Mouse (Mus musculus) hindbrain, embryonic 10.5 days (tissue): ENCODE measurements around the gene Lrrc1. TPM values are rescaled to one million over a fixed set of nuclear protein-coding genes. Genes with fewer than 3 reads are reported as not detected.
A peak's percentile ranks its signal among the peaks of the same experiment; 100 is the strongest.

ENCODE experiments used
- DNase-seq: peaks from one replicate; pipeline ENCODE4 v3.0.0-alpha.2; 2017; ENCODE audit warnings: low spot score
- H3K27ac ChIP-seq: fragments of 300-500 bp; sonication (generic); 2 replicates; pipeline ENCODE4 v1.5.1; 2016; ENCODE audit warnings: mild to moderate bottlenecking, moderate library complexity
- H3K27me3 ChIP-seq: fragments of 300-500 bp; sonication (generic); 2 replicates; pipeline ENCODE4 v1.6.1; 2016; ENCODE audit warnings: mild to moderate bottlenecking; ENCODE audit not compliant: poor library complexity, insufficient read depth, severe bottlenecking
- H3K36me3 ChIP-seq: fragments of 300-500 bp; sonication (generic); 2 replicates; pipeline ENCODE4 v1.6.1; 2016; ENCODE audit warnings: mild to moderate bottlenecking, moderate library complexity
- H3K4me1 ChIP-seq: fragments of 300-500 bp; sonication (generic); replicated peaks from 2 replicates; pipeline ENCODE4 v1.6.1; 2016; ENCODE audit warnings: mild to moderate bottlenecking
- H3K4me3 ChIP-seq: fragments of 300-500 bp; sonication (generic); 2 replicates; pipeline ENCODE4 v1.5.1; 2016; ENCODE audit warnings: mild to moderate bottlenecking, moderate library complexity
- H3K9me3 ChIP-seq: fragments of 300-500 bp; sonication (generic); 2 replicates; pipeline ENCODE4 v1.6.1; 2016; ENCODE audit warnings: mild to moderate bottlenecking, moderate library complexity
- WGBS: fragments of 180-500 bp; shearing (Covaris S2); methylation state at CpG from one replicate; pipeline ENCODE4 v1.1.7; 2016; 5-methylcytosine and 5-hydroxymethylcytosine counted together
- polyA plus RNA-seq: library from polyadenylated mRNA; unstranded; fragments of >200 nt; fragmentation: Nextera tagmentation; extraction: Ambion mirVana; gene quantifications from 2 replicates; pipeline ENCODE4 v1.2.1, GENCODE M21; 2016

The Lrrc1 gene
- polyA plus RNA-seq, 1 experiment from 2014 or later = 8.0 TPM

- Histone ChIP-seq H3K4me1 (peaks cover 28% of the 10 kb centered on the region), H3K27ac (no peak overlapping the region), H3K36me3 (peaks cover 14% of the 10 kb centered on the region), H3K27me3 (no peaks in the 10 kb centered on the region), H3K9me3 (no peaks in the 10 kb centered on the region), H3K4me3 (no peak overlapping the region)
- no peak for DNase-seq
- WGBS = 80% methylated on average over 11 of the region's 11 CpGs
These were observed 79.3 kb downstream of the Lrrc1 start for GRCm38 (mm10) chr9:77465401-77465800.

DNA sequence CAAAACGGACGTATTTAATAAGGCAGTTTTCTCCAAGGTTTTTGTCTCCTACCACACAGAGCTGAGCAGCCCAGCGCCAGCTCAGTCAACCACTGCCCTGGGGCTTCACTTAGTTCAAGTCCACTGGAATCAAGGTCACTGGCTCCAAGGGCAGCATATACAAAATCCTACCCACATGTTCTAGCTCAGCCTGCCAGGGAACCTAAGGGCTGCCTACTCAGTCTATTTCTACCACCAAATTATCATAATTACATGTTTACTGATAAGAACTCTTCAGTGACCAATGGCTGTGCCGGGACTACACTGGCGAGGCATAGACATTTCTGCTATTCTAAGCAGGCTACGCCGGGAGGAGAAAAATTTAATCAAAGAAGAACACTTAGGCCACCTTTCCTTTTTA is 80.8 kb downstream of the Lrrc1 start:
- WGBS = 90% methylated on average over 7 of the region's 7 CpGs

GRCm38 (mm10) chr9:77463195-77463594 is 81.5 kb downstream of the Lrrc1 start:
- peaks cover 22% of the 10 kb centered on the region for H3K4me1 ChIP-seq
- H3K27ac ChIP-seq = no peak overlapping the region
- 61% methylated on average over 4 of the region's 4 CpGs for WGBS
- H3K36me3 ChIP-seq = peaks cover 7% of the 10 kb centered on the region
- no peaks in the 10 kb centered on the region for H3K27me3 ChIP-seq
- no peaks in the 10 kb centered on the region for H3K9me3 ChIP-seq
- H3K4me3 ChIP-seq = no peak overlapping the region
- DNase-seq = no peak

More for the DNA sequence above, 80.8 kb downstream of the Lrrc1 start:
- no peaks in the 10 kb centered on the region for H3K27me3 ChIP-seq
- peaks cover 22% of the 10 kb centered on the region for H3K4me1 ChIP-seq
- 0 out of 2 replicates have a peak overlapping the region, but pooled peaks have one; percentile 62 for H3K27ac ChIP-seq
- no peak for DNase-seq
- H3K9me3 ChIP-seq = no peaks in the 10 kb centered on the region
- H3K4me3 ChIP-seq = no peak overlapping the region
- H3K36me3 ChIP-seq = peaks cover 14% of the 10 kb centered on the region

DNA sequence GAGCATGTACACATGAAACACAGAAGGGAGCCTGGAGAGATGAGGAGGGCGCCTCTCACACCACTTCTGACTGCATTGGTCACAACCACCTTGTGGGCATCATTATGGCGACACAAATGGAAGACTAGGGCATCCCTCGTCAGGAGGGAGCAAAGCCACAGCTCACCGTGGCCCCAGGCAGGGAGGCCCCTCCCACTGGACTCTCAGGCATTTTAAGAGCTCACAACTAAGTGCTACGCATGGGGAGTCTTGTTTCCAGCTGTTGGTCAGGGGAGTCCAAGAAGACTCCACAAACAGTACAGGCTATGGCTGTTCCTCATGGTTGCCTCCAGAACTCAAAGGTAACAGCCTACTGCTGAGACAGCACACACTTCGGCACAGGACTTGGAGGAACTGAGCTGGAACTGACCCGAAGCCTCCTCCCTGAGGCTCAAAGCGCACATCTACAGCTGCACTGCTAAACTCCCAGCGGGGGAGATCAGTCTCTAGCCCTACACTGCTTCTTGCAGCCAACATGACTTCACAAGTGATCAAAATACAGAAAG is 83.2 kb downstream of the Lrrc1 start:
- no peak for DNase-seq

DNA sequence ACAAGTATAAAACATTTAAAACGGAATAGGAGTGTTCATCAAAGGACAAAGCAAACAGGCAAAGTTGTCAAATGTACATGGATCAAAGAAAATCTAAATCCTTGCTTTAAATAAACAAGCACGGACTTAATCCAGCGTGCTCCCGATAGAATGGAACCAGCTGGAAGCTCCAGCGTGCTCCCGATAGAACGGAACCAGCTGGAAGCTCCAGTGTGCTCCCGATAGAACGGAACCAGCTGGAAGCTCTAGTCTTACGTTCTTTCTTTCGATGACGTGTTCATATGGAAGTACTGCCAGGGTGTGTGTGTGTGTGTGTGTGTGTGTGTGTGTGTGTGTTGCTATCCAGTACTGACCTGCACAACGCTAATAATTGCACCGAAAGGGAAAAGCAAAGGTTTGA is 84.3 kb downstream of the Lrrc1 start:
- H3K4me3 ChIP-seq = no peak overlapping the region
- WGBS = 94% methylated on average over 14 of the region's 14 CpGs
- no peak overlapping the region for H3K27ac ChIP-seq
- peaks cover 36% of the 10 kb centered on the region for H3K4me1 ChIP-seq
- H3K36me3 ChIP-seq = peaks cover 11% of the 10 kb centered on the region; the same call in 1 of the 2 replicates
- H3K27me3 ChIP-seq = no peaks in the 10 kb centered on the region
- no peaks in the 10 kb centered on the region for H3K9me3 ChIP-seq
- DNase-seq = no peak

More for the DNA sequence above, 83.2 kb downstream of the Lrrc1 start:
- Histone ChIP-seq H3K36me3 (peaks cover 8% of the 10 kb centered on the region; the same call in 1 of the 2 replicates), H3K9me3 (no peaks in the 10 kb centered on the region), H3K4me1 (peaks cover 26% of the 10 kb centered on the region), H3K4me3 (no peak overlapping the region), H3K27ac (peak overlapping the region; percentile 24; the same call in 1 of the 2 replicates), H3K27me3 (no peaks in the 10 kb centered on the region)
- 72% methylated on average over 9 of the region's 9 CpGs for WGBS

DNA sequence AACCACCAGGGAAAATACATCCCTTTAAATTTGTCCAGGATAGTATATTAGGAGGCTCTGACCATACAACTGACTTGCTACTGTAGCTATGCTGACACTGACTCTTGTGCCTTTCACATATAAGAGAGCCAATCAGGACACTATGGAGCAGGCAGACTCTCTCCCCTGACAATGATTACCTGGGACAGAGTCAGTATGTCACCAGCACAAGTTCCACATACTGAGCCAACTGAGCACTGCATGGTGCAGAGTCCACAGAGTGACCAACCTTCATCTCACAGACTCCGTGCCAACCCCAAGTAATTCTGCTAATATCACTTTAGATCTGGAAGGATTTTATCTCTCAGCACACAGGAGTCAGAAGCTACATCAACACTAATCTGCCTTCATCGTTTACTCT is 85.3 kb downstream of the Lrrc1 start:
- Histone ChIP-seq H3K9me3 (no peaks in the 10 kb centered on the region), H3K4me1 (peaks cover 33% of the 10 kb centered on the region), H3K27me3 (no peaks in the 10 kb centered on the region), H3K4me3 (no peak overlapping the region), H3K36me3 (peaks cover 14% of the 10 kb centered on the region; the same call in 1 of the 2 replicates), H3K27ac (no peak overlapping the region)
- DNase-seq = no peak
- 96% methylated on average over 2 of the region's 2 CpGs for WGBS

DNA sequence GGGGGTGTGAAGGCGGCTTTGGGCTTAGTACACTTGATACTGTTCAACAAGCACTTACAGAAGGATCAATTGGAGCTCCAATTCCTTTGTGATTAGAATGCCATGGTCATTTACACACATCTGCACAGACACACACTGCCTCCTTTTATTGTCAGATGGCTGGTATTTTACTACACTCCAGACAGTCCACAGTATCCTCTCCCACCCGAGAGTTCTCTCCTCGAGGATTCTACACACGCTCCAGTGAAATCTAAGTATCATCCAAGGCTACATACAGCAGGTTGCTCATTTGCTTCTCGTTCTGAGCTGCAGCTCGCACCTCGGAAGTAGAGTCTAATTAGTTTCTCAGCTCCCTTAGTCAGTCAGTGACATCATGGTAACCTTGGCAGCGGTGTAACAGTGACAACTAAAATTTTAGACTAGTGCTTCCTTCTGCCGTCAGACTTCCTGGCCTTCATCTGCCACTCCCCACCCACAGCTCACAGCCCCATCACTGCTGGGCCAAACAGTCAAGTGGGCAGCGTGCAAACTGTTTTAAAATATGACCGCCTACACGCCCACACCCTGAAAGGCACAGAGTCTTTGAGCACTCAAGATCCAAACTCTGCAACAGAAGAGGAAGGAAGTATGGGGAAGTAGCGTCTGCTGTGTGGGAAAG is 88.4 kb downstream of the Lrrc1 start:
- Histone ChIP-seq H3K4me3 (no peak overlapping the region), H3K27me3 (no peaks in the 10 kb centered on the region), H3K4me1 (peaks cover 32% of the 10 kb centered on the region), H3K27ac (0 out of 2 replicates have a peak overlapping the region, but pooled peaks have one; percentile 35), H3K36me3 (peaks cover 29% of the 10 kb centered on the region), H3K9me3 (no peaks in the 10 kb centered on the region)
- DNase-seq = no peak
- WGBS = 83% methylated on average over 13 of the region's 13 CpGs

- no peaks in the 10 kb centered on the region for H3K27me3 ChIP-seq
- 80% methylated on average over 19 of the region's 19 CpGs for WGBS
- H3K27ac ChIP-seq = peak overlapping the region; percentile 53; the same call in 1 of the 2 replicates
- H3K4me3 ChIP-seq = no peak overlapping the region
- peaks cover 31% of the 10 kb centered on the region for H3K4me1 ChIP-seq
- no peak for DNase-seq
- no peaks in the 10 kb centered on the region for H3K9me3 ChIP-seq
- peaks cover 30% of the 10 kb centered on the region for H3K36me3 ChIP-seq
These were observed 89.1 kb downstream of the Lrrc1 start for GRCm38 (mm10) chr9:77455439-77456168.

- Histone ChIP-seq H3K27me3 (no peaks in the 10 kb centered on the region), H3K4me1 (peaks cover 31% of the 10 kb centered on the region), H3K36me3 (peaks cover 38% of the 10 kb centered on the region), H3K4me3 (no peak overlapping the region), H3K9me3 (no peaks in the 10 kb centered on the region), H3K27ac (no peak overlapping the region)
- DNase-seq = no peak
- WGBS = 81% methylated on average over 12 of the region's 12 CpGs
These were observed 92.4 kb downstream of the Lrrc1 start for GRCm38 (mm10) chr9:77452046-77452807.

- Histone ChIP-seq H3K9me3 (no peaks in the 10 kb centered on the region), H3K27me3 (no peaks in the 10 kb centered on the region), H3K4me1 (peaks cover 18% of the 10 kb centered on the region), H3K36me3 (peaks cover 28% of the 10 kb centered on the region; the same call in 1 of the 2 replicates), H3K27ac (no peak overlapping the region), H3K4me3 (no peak overlapping the region)
- 86% methylated on average over 2 of the region's 2 CpGs for WGBS
- no peak for DNase-seq
These were observed 94.2 kb downstream of the Lrrc1 start for GRCm38 (mm10) chr9:77450447-77450846.

DNA sequence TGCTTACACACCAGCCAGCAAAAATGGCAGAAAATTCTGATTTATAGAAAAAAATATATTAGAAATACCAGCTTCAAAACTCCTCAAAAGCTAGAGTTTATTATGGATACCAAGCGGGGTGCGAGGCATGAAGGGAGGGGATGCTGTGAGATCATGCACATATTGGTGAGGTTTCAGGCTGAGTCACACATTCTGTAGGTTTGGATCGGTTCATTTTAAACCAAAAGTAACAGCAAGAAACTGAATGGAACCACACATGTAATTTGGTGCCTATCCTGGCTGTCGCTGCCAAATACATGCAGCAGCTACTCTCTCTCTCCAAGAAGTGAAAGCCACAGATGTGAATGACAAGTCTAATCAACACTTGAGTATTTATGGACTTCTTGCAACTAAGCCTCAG is 99.8 kb downstream of the Lrrc1 start:
- Histone ChIP-seq H3K27me3 (no peaks in the 10 kb centered on the region), H3K4me1 (no peaks in the 10 kb centered on the region), H3K36me3 (peaks cover 20% of the 10 kb centered on the region), H3K27ac (no peak overlapping the region), H3K4me3 (no peak overlapping the region), H3K9me3 (no peaks in the 10 kb centered on the region)
- WGBS = 93% methylated on average over 4 of the region's 4 CpGs
- DNase-seq = no peak

DNA sequence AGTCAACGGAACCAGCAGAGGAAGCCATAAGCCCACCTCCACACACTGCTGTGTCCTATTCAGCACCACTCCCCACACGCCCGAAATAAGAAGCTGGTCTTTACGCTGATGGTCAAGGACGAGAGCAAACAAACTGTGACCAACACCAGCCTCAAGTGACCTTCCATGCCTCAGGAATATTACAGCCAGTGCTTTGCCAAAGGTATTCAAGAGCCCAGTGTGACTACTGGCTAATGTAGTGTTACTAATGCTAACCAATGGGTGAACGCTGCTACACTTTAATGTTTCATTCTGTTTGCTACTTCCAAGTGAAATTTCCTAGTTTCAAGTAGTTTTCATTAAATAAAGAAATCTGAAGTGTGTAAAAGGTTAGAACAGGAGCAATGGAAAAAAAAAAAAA is 105.3 kb downstream of the Lrrc1 start:
- H3K36me3 ChIP-seq = peaks cover 32% of the 10 kb centered on the region

More for the DNA sequence above, 105.3 kb downstream of the Lrrc1 start:
- Histone ChIP-seq H3K4me3 (no peak overlapping the region), H3K27me3 (no peaks in the 10 kb centered on the region), H3K27ac (no peak overlapping the region), H3K4me1 (peaks cover 11% of the 10 kb centered on the region), H3K9me3 (no peaks in the 10 kb centered on the region)
- WGBS = 89% methylated on average over 6 of the region's 6 CpGs
- no peak for DNase-seq
